Comparison of ENCODE assay signal across 9 mouse cellular contexts in the genomic region with DNA sequence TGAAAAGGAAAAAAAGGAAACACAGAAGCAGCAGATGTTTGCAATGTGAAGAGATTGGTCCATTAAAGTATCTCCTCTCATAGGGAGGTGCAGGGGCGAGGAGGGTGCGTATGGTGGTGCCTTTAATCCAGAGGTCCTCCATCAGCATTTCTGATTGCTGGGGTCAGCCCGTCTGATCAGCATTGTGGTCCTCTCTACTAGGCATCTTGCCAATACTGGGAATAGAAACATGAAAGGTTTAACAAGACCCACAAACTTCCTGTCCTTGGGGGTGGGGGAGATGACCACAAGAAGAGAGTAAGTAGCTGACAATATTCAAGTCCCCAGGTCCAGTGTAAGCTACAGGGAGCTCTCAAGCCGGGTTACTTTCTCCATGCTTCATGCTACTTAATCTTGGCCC. TPM values are rescaled to one million over a fixed set of nuclear protein-coding genes. Genes with fewer than 3 reads are reported as not detected.
A peak's percentile ranks its signal among the peaks of the same experiment; 100 is the strongest.
DNase-seq lines count a peak whose midpoint lies in the region; ATAC-seq lines count a peak whose summit lies in the region.
"Had no signal": no experiment of that assay in that cellular context is flagged by ENCODE, and none has a peak within 500 bp of the region (broad histone marks: within the 10 kb centered on the region; RNA-seq: fewer than 3 reads in every experiment).

No protein-coding gene starts in this region.

- peak overlapping the region; percentile 83; the same call in 1 of the 2 replicates for H3K4me2 ChIP-seq in heart, embryonic 11.5 days
- H3K4me2 ChIP-seq in forebrain, embryonic 15.5 days (replicated peaks), result peak overlapping the region; percentile 90; the same call in 1 of the 2 replicates
- H3K4me2 ChIP-seq in liver, embryonic 16.5 days (ENCODE audit: low read depth, low read length), result peak overlapping the region; percentile 79

- no peaks in the 10 kb centered on the region for H3K9me3 ChIP-seq in heart, embryonic 11.5 days (replicated peaks; ENCODE audit: control insufficient read depth, low read length)
- no peaks in the 10 kb centered on the region for H3K9me3 ChIP-seq in forebrain, embryonic 15.5 days
- no peaks in the 10 kb centered on the region for H3K9me3 ChIP-seq in liver, embryonic 16.5 days (replicated peaks; ENCODE audit: control insufficient read depth, low read length)

- no peak overlapping the region for H3K9ac ChIP-seq in heart, embryonic 11.5 days (ENCODE audit: low read depth, low read length)
- no peak overlapping the region for H3K9ac ChIP-seq in forebrain, embryonic 15.5 days (replicated peaks)
- 0 out of 2 replicates have a peak overlapping the region, but pooled peaks have one; percentile 17 for H3K9ac ChIP-seq in liver, embryonic 16.5 days (ENCODE audit: low read depth, low read length)

- H3K4me1 ChIP-seq in heart, embryonic 11.5 days (ENCODE audit: control insufficient read depth, insufficient read depth, low read length), result peaks cover 17% of the 10 kb centered on the region
- peaks cover 45% of the 10 kb centered on the region for H3K4me1 ChIP-seq in forebrain, embryonic 15.5 days
- H3K4me1 ChIP-seq in liver, embryonic 16.5 days (ENCODE audit: control insufficient read depth, low read depth, low read length), result peaks cover 42% of the 10 kb centered on the region

- no peak overlapping the region for H3K4me3 ChIP-seq in heart, embryonic 11.5 days (ENCODE audit: low read depth, low read length)
- H3K4me3 ChIP-seq in forebrain, embryonic 15.5 days, result no peak overlapping the region
- H3K4me3 ChIP-seq in liver, embryonic 16.5 days (ENCODE audit: low read depth, low read length), result peak overlapping the region; percentile 79

- H3K36me3 ChIP-seq in heart, embryonic 11.5 days (ENCODE audit: control insufficient read depth, insufficient read depth, low read length), result no peaks in the 10 kb centered on the region
- no peaks in the 10 kb centered on the region for H3K36me3 ChIP-seq in forebrain, embryonic 15.5 days
- H3K36me3 ChIP-seq in liver, embryonic 16.5 days (ENCODE audit: control insufficient read depth, insufficient read depth), result no peaks in the 10 kb centered on the region; the same call in 1 of the 2 replicates

- no peaks in the 10 kb centered on the region for H3K27me3 ChIP-seq in heart, embryonic 11.5 days (ENCODE audit: control insufficient read depth, insufficient read depth, low read length)
- no peaks in the 10 kb centered on the region for H3K27me3 ChIP-seq in forebrain, embryonic 15.5 days
- H3K27me3 ChIP-seq in liver, embryonic 16.5 days (ENCODE audit: control insufficient read depth, insufficient read depth, low read depth, low read length), result no peaks in the 10 kb centered on the region
- H3K27me3 ChIP-seq: Patski had no signal

- 77% methylated on average over 4 of the region's 4 CpGs for WGBS in heart, embryonic 11.5 days (ENCODE audit: insufficient replicate concordance)
- WGBS in forebrain, embryonic 15.5 days, result 67% methylated on average over 4 of the region's 4 CpGs
- WGBS in liver, embryonic 16.5 days (ENCODE audit: insufficient replicate concordance), result 46% methylated on average over 4 of the region's 4 CpGs

- no peak for DNase-seq in heart, adult 8-10 months (ENCODE audit: low spot score)
- peak; percentile 66 for DNase-seq in A20 (ENCODE audit: low read depth, low spot score)
- no peak for DNase-seq in ovary, postnatal 14 days (ENCODE audit: low spot score)
- DNase-seq in retina, embryonic 14.5 days (ENCODE audit: low spot score), result no peak
- no peak for DNase-seq in testis, postnatal 14 days (ENCODE audit: low spot score)

- no peak for ATAC-seq in heart, embryonic 11.5 days (replicated peaks; ENCODE audit: insufficient number of reproducible peaks, low FRiP score, low TSS enrichment)
- ATAC-seq in forebrain, embryonic 15.5 days (replicated peaks), result no peak
- no peak for ATAC-seq in liver, embryonic 16.5 days (ENCODE audit: low read depth)

- H3K27ac ChIP-seq in heart, embryonic 11.5 days (ENCODE audit: low read depth, low read length), result no peak overlapping the region
- no peak overlapping the region for H3K27ac ChIP-seq in forebrain, embryonic 15.5 days (replicated peaks)
- peak overlapping the region; percentile 57; the same call in 1 of the 2 replicates for H3K27ac ChIP-seq in liver, embryonic 16.5 days (ENCODE audit: low read length)

RNA-seq across cellular contexts. Expression of a gene that starts 1.0 kb away (rescaled TPM):
- polyA plus RNA-seq in heart, embryonic 11.5 days (2014; fragmentation: Nextera tagmentation; extraction: Ambion mirVana), result 6.5 and 7.8 TPM in 2 replicates
- total RNA-seq in heart, adult 8-10 months (2022), result 1 to 10 TPM in 1 of 4 experiments, under 1 TPM in 3; 0.25 to 1.2 (median 0.47) TPM
- 14.1 and 15.8 TPM in 2 replicates for polyA plus RNA-seq in forebrain, embryonic 15.5 days (2015; fragmentation: Nextera tagmentation; extraction: Ambion mirVana)
- polyA plus RNA-seq in liver, embryonic 16.5 days (2015; fragmentation: Nextera tagmentation; extraction: Ambion mirVana), result 9.8 and 14.5 TPM in 2 replicates

RNA-seq across cellular contexts. Expression of a gene that starts 12.0 kb away (rescaled TPM):
- 1.2 and 1.4 TPM in 2 replicates for polyA plus RNA-seq in heart, embryonic 11.5 days (2014; fragmentation: Nextera tagmentation; extraction: Ambion mirVana)
- 1 to 10 TPM in 1 of 4 experiments, under 1 TPM in 3; 0.25 to 1.2 (median 0.60) TPM for total RNA-seq in heart, adult 8-10 months (2022)
- polyA plus RNA-seq in forebrain, embryonic 15.5 days (2015; fragmentation: Nextera tagmentation; extraction: Ambion mirVana), result 22.2 and 27.8 TPM in 2 replicates
- polyA plus RNA-seq in liver, embryonic 16.5 days (2015; fragmentation: Nextera tagmentation; extraction: Ambion mirVana), result 0.44 and 0.73 TPM in 2 replicates

RNA-seq across cellular contexts. Expression of a gene that starts 19.1 kb away (rescaled TPM):
- polyA plus RNA-seq in heart, embryonic 11.5 days (2014; fragmentation: Nextera tagmentation; extraction: Ambion mirVana), result not detected in 2 replicates
- total RNA-seq in heart, adult 8-10 months (2022), result not detected
- 0.59 and 0.88 TPM in 2 replicates for polyA plus RNA-seq in forebrain, embryonic 15.5 days (2015; fragmentation: Nextera tagmentation; extraction: Ambion mirVana)
- 0.08 TPM in 1 of 2 replicates, not detected in the other for polyA plus RNA-seq in liver, embryonic 16.5 days (2015; fragmentation: Nextera tagmentation; extraction: Ambion mirVana)
- polyA plus RNA-seq: Patski had no signal

RNA-seq across cellular contexts. Expression of a gene that starts 23.8 kb away (rescaled TPM):
- 0.89 and 1.4 TPM in 2 replicates for polyA plus RNA-seq in heart, embryonic 11.5 days (2014; fragmentation: Nextera tagmentation; extraction: Ambion mirVana)
- total RNA-seq in heart, adult 8-10 months (2022), result not detected
- 1.9 and 2.6 TPM in 2 replicates for polyA plus RNA-seq in forebrain, embryonic 15.5 days (2015; fragmentation: Nextera tagmentation; extraction: Ambion mirVana)
- polyA plus RNA-seq in liver, embryonic 16.5 days (2015; fragmentation: Nextera tagmentation; extraction: Ambion mirVana), result 1.8 and 2.2 TPM in 2 replicates

RNA-seq across cellular contexts. Expression of a gene that starts 32.8 kb away (rescaled TPM):
- polyA plus RNA-seq in heart, embryonic 11.5 days (2014; fragmentation: Nextera tagmentation; extraction: Ambion mirVana), result 21.4 and 23.5 TPM in 2 replicates
- total RNA-seq in heart, adult 8-10 months (2022), result 10 to 100 TPM; 25.0 to 31.0 (median 27.2) TPM
- polyA plus RNA-seq in forebrain, embryonic 15.5 days (2015; fragmentation: Nextera tagmentation; extraction: Ambion mirVana), result 13.4 and 14.1 TPM in 2 replicates
- 43.0 and 44.9 TPM in 2 replicates for polyA plus RNA-seq in liver, embryonic 16.5 days (2015; fragmentation: Nextera tagmentation; extraction: Ambion mirVana)
